Mouse (Mus musculus) midbrain, embryonic 14.5 days (tissue): ENCODE measurements around the gene Tmem132b. TPM values are rescaled to one million over a fixed set of nuclear protein-coding genes. Genes with fewer than 3 reads are reported as not detected.
A peak's percentile ranks its signal among the peaks of the same experiment; 100 is the strongest.
"Not testable (repeated sequence)": the region's sequence is repeated elsewhere in the genome, so short reads cannot be mapped to it uniquely, and the experiment has no call there.

Experiments used
- ATAC-seq: fragments of 200-750 bp; cut with Nextera tagmentation; 2 replicates; pipeline ENCODE4 v1.8.0; 2017; ENCODE audit warnings: moderate number of reproducible peaks, moderate library complexity; ENCODE audit not compliant: low FRiP score, low TSS enrichment
- DNase-seq: peaks from one replicate; pipeline ENCODE4 v3.0.0-alpha.2; 2015
- H3K27ac ChIP-seq: fragments of 300-500 bp; sonication (generic); replicated peaks from 2 replicates; pipeline ENCODE4 v1.5.1; 2014; ENCODE audit warnings: mild to moderate bottlenecking, low read depth, low read length, moderate library complexity
- H3K27me3 ChIP-seq: fragments of 300-500 bp; sonication (generic); 2 replicates; pipeline ENCODE4 v1.6.1; 2014; ENCODE audit warnings: low read length, control low read depth, mixed read lengths; ENCODE audit not compliant: control insufficient read depth, insufficient read depth
- H3K36me3 ChIP-seq: fragments of 300-500 bp; sonication (generic); 2 replicates; pipeline ENCODE4 v1.6.1; 2014; ENCODE audit warnings: low read length, control low read depth; ENCODE audit not compliant: control insufficient read depth, insufficient read depth
- H3K4me1 ChIP-seq: fragments of 300-500 bp; sonication (generic); 2 replicates; pipeline ENCODE4 v1.6.1; 2014; ENCODE audit warnings: mild to moderate bottlenecking, antibody characterized with exemption, low read length, control low read depth; ENCODE audit not compliant: control insufficient read depth, insufficient read depth
- H3K4me2 ChIP-seq: fragments of 300-500 bp; sonication (generic); 2 replicates; pipeline ENCODE4 v1.6.1; 2014; ENCODE audit warnings: mild to moderate bottlenecking, low read length, moderate library complexity
- H3K4me3 ChIP-seq: fragments of 300-500 bp; sonication (generic); replicated peaks from 2 replicates; pipeline ENCODE4 v1.5.1; 2014; ENCODE audit warnings: low read depth, low read length
- H3K9ac ChIP-seq: fragments of 300-500 bp; sonication (generic); replicated peaks from 2 replicates; pipeline ENCODE4 v1.6.1; 2014; ENCODE audit warnings: mild to moderate bottlenecking, low read length, moderate library complexity
- H3K9me3 ChIP-seq: fragments of 300-500 bp; sonication (generic); 2 replicates; pipeline ENCODE4 v1.6.1; 2016; ENCODE audit warnings: low read length, control low read depth, mixed read lengths; ENCODE audit not compliant: control insufficient read depth
- WGBS: fragments of 180-500 bp; shearing (Covaris S2); extraction: QIAGEN DNeasy Blood & Tissue Kit; methylation state at CpG from one replicate; pipeline ENCODE4 v1.1.7; 2014; 5-methylcytosine and 5-hydroxymethylcytosine counted together
- polyA plus RNA-seq: library from polyadenylated mRNA; unstranded; fragments of >200 nt; fragmentation: Nextera tagmentation; extraction: Ambion mirVana; gene quantifications from 2 replicates; pipeline ENCODE4 v1.2.1, GENCODE M21; 2014

Tmem132b gene
- polyA plus RNA-seq, result 4.9 and 6.2 TPM in 2 replicates

- Histone ChIP-seq H3K4me2 (peak within 1 kb of the TSS; percentile 91), H3K9me3 (no peaks in the 10 kb centered on the region), H3K4me1 (peaks cover 31% of the 10 kb centered on the region), H3K27ac (peak within 1 kb of the TSS; percentile 67), H3K9ac (peak within 1 kb of the TSS; percentile 59), H3K36me3 (no peaks in the 10 kb centered on the region), H3K4me3 (peak within 1 kb of the TSS; percentile 57), H3K27me3 (peaks cover 38% of the 10 kb centered on the region)
- WGBS, result 3% methylated on average over 25 of the region's 25 CpGs
- DNase-seq (peak; percentile 71), ATAC-seq (peak; percentile 32; the same call in 1 of the 2 replicates)
Measured at GRCm38 (mm10) chr5:125531634-125532033, at the start of gene Tmem132b. Gene Tmem132b (plus strand): TSS chr5:125531774.

GRCm38 (mm10) chr5:125482474-125482873, 49.1 kb upstream of the Tmem132b start:
- Histone ChIP-seq H3K36me3 (peaks cover 36% of the 10 kb centered on the region), H3K27ac (no peak overlapping the region), H3K9me3 (no peaks in the 10 kb centered on the region), H3K27me3 (no peaks in the 10 kb centered on the region), H3K4me2 (no peak overlapping the region), H3K4me3 (no peak overlapping the region), H3K4me1 (peaks cover 9% of the 10 kb centered on the region; the same call in 1 of the 2 replicates), H3K9ac (no peak overlapping the region)
- DNase-seq (no peak), ATAC-seq (no peak)
- WGBS, result 96% methylated on average over 7 of the region's 7 CpGs

- no peak overlapping the region for H3K27ac ChIP-seq
- no peaks in the 10 kb centered on the region for H3K27me3 ChIP-seq
- no peak for DNase-seq
- H3K4me2 ChIP-seq, result no peak overlapping the region
- no peak overlapping the region for H3K4me3 ChIP-seq
- H3K4me1 ChIP-seq, result no peaks in the 10 kb centered on the region
- H3K9ac ChIP-seq, result no peak overlapping the region
- peaks cover 36% of the 10 kb centered on the region for H3K36me3 ChIP-seq
- ATAC-seq, result no peak
- H3K9me3 ChIP-seq, result no peaks in the 10 kb centered on the region
- 81% methylated on average over 5 of the region's 6 CpGs for WGBS
Measured at GRCm38 (mm10) chr5:125483712-125484611, 47.6 kb upstream of the Tmem132b start.

GRCm38 (mm10) chr5:125485031-125485778, 46.4 kb upstream of the Tmem132b start:
- no peak overlapping the region for H3K4me3 ChIP-seq
- H3K4me2 ChIP-seq, result no peak overlapping the region
- peaks cover 44% of the 10 kb centered on the region for H3K36me3 ChIP-seq
- H3K27me3 ChIP-seq, result no peaks in the 10 kb centered on the region
- no peak for ATAC-seq
- no peak overlapping the region for H3K27ac ChIP-seq
- H3K9ac ChIP-seq, result no peak overlapping the region
- H3K4me1 ChIP-seq, result no peaks in the 10 kb centered on the region
- DNase-seq, result no peak
- 94% methylated on average over 4 of the region's 4 CpGs for WGBS
- H3K9me3 ChIP-seq, result no peaks in the 10 kb centered on the region

GRCm38 (mm10) chr5:125486088-125486487, 45.5 kb upstream of the Tmem132b start:
- peaks cover 51% of the 10 kb centered on the region for H3K36me3 ChIP-seq
- no peak for ATAC-seq
- WGBS, result 82% methylated on average over 1 of the region's 1 CpGs

GRCm38 (mm10) chr5:125487375-125488115, 44.0 kb upstream of the Tmem132b start:
- Histone ChIP-seq H3K9ac (0 out of 2 replicates have a peak overlapping the region, but pooled peaks have one; percentile 29), H3K9me3 (no peaks in the 10 kb centered on the region), H3K4me2 (no peak overlapping the region), H3K4me3 (no peak overlapping the region), H3K36me3 (peaks cover 65% of the 10 kb centered on the region), H3K27me3 (no peaks in the 10 kb centered on the region), H3K27ac (peak overlapping the region; percentile 60), H3K4me1 (no peaks in the 10 kb centered on the region)
- 28% methylated on average over 11 of the region's 11 CpGs for WGBS
- no peak for ATAC-seq
- peak; percentile 53 for DNase-seq

More at GRCm38 (mm10) chr5:125486088-125486487, 45.5 kb upstream of the Tmem132b start:
- no peaks in the 10 kb centered on the region for H3K4me1 ChIP-seq
- H3K9me3 ChIP-seq, result no peaks in the 10 kb centered on the region
- no peak for DNase-seq
- no peak overlapping the region for H3K9ac ChIP-seq
- H3K27ac ChIP-seq, result no peak overlapping the region
- H3K4me3 ChIP-seq, result no peak overlapping the region
- no peaks in the 10 kb centered on the region for H3K27me3 ChIP-seq
- no peak overlapping the region for H3K4me2 ChIP-seq

- no peaks in the 10 kb centered on the region for H3K9me3 ChIP-seq
- no peak for ATAC-seq
- no peaks in the 10 kb centered on the region for H3K4me1 ChIP-seq
- no peak overlapping the region for H3K4me2 ChIP-seq
- peak overlapping the region; percentile 60; the same call in 1 of the 2 replicates for H3K27ac ChIP-seq
- H3K36me3 ChIP-seq, result peaks cover 63% of the 10 kb centered on the region
- WGBS, result 66% methylated on average over 4 of the region's 4 CpGs
- H3K27me3 ChIP-seq, result no peaks in the 10 kb centered on the region
- no peak overlapping the region for H3K9ac ChIP-seq
- H3K4me3 ChIP-seq, result no peak overlapping the region
- DNase-seq, result peak; percentile 34
Measured at GRCm38 (mm10) chr5:125488116-125488455, 43.5 kb upstream of the Tmem132b start.

- ATAC-seq, H3K9ac ChIP-seq, H3K9me3 ChIP-seq, DNase-seq, H3K4me1 ChIP-seq, H3K4me2 ChIP-seq, H3K27ac ChIP-seq, H3K4me3 ChIP-seq, H3K27me3 ChIP-seq: not testable (repeated sequence)
- peaks cover 58% of the 10 kb centered on the region for H3K36me3 ChIP-seq
- WGBS, result 93% methylated on average over 5 of the region's 5 CpGs
Measured at GRCm38 (mm10) chr5:125488953-125489352, 42.6 kb upstream of the Tmem132b start.
